Mouse (Mus musculus) neural tube, embryonic 13.5 days (tissue): ENCODE data around the gene Gngt2. TPM values are rescaled to one million over a fixed set of nuclear protein-coding genes. Genes with fewer than 3 reads are reported as not detected.

Source experiments
- ATAC-seq: fragments of 200-750 bp; cut with Nextera tagmentation; 2 replicates; pipeline ENCODE4 v1.8.0; 2017; ENCODE audit warnings: low read depth, mild to moderate bottlenecking, moderate TSS enrichment, moderate library complexity
- H3K27ac ChIP-seq: fragments of 300-500 bp; sonication (generic); replicated peaks from 2 replicates; pipeline ENCODE4 v1.5.1; 2015; ENCODE audit warnings: moderate library complexity, mild to moderate bottlenecking, inconsistent platforms
- H3K27me3 ChIP-seq: fragments of 300-500 bp; sonication (generic); 2 replicates; pipeline ENCODE4 v1.6.1; 2015; ENCODE audit warnings: mild to moderate bottlenecking, inconsistent platforms
- H3K36me3 ChIP-seq: fragments of 300-500 bp; sonication (generic); 2 replicates; pipeline ENCODE4 v1.6.1; 2015; ENCODE audit warnings: mild to moderate bottlenecking, inconsistent platforms
- H3K4me1 ChIP-seq: fragments of 300-500 bp; sonication (generic); replicated peaks from 2 replicates; pipeline ENCODE4 v1.6.1; 2015; ENCODE audit warnings: inconsistent platforms
- H3K4me2 ChIP-seq: fragments of 300-500 bp; sonication (generic); 2 replicates; pipeline ENCODE4 v1.6.1; 2015; ENCODE audit warnings: inconsistent platforms, mild to moderate bottlenecking, moderate library complexity
- H3K4me3 ChIP-seq: fragments of 300-500 bp; sonication (generic); 2 replicates; pipeline ENCODE4 v1.5.1; 2015; ENCODE audit warnings: mild to moderate bottlenecking, inconsistent platforms
- H3K9ac ChIP-seq: fragments of 300-500 bp; sonication (generic); 2 replicates; pipeline ENCODE4 v1.6.1; 2015; ENCODE audit warnings: moderate library complexity, mild to moderate bottlenecking, inconsistent platforms
- H3K9me3 ChIP-seq: fragments of 300-500 bp; sonication (generic); 2 replicates; pipeline ENCODE4 v1.6.1; 2016; ENCODE audit warnings: inconsistent platforms
- WGBS: fragments of 180-500 bp; shearing (Covaris S2); methylation state at CpG from one replicate; pipeline ENCODE4 v1.1.7; 2015; 5-methylcytosine and 5-hydroxymethylcytosine counted together
- polyA plus RNA-seq: library from polyadenylated mRNA; unstranded; fragments of >200 nt; fragmentation: Nextera tagmentation; extraction: Ambion mirVana; gene quantifications from 2 replicates; pipeline ENCODE4 v1.2.1, GENCODE M21; 2015

Gngt2 gene
- polyA plus RNA-seq, 1 experiment from 2014 or later, result 4.6 TPM

DNA sequence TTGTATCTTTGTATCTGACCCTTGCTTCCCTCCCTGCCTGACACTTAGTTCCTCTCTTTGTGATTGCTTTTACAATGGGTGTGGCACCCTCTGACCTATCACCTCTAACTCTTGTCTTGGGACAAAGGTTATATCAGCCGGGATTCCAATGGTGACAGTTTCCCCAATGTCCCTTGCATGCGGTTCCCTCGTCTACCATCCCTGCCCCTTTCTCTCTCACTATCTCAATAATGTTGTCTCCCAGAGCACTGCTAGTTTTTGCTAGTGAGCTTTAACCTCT is 9.9 kb upstream of the Gngt2 start:
- H3K27ac ChIP-seq, result no peak overlapping the region
- H3K4me1 ChIP-seq, result peaks cover 33% of the 10 kb centered on the region
- no peak overlapping the region for H3K4me2 ChIP-seq
- peaks cover 88% of the 10 kb centered on the region for H3K27me3 ChIP-seq
- no peak for ATAC-seq
- H3K9me3 ChIP-seq, result no peaks in the 10 kb centered on the region
- H3K9ac ChIP-seq, result no peak overlapping the region
- H3K36me3 ChIP-seq, result no peaks in the 10 kb centered on the region
- H3K4me3 ChIP-seq, result no peak overlapping the region
- WGBS, result 17% methylated on average over 3 of the region's 3 CpGs

DNA sequence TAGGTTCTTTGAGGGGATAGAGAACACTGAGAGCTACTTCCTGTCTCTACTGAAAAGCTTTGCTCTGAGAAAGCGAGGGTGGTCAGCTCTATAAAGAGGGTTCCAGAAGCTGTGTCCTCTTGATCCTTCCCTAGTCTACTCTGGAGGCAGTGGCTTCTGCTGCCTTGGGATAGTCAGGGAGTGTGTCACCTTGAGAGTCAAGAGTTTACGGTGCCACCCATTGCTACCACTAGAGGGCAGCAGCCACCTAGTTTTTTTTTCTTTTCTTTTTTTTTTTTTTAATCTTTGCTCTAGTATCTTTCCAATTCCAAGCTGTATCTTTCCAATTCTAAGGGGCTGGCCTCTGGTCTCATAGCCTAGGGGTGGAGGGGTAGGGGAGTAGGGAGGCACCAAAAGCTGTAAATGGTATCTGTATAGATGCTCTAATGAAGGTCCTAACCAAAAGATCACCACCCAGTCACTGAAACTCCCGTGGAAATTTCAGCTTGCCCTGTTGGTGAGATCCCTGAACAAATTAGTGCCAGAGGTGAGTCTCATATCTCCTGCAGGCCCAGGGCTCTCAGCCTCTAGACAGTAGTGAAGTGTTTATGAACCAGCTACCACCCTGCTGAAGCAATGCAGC is 9.4 kb upstream of the Gngt2 start:
- peaks cover 33% of the 10 kb centered on the region for H3K4me1 ChIP-seq
- 21% methylated on average over 3 of the region's 3 CpGs for WGBS

DNA sequence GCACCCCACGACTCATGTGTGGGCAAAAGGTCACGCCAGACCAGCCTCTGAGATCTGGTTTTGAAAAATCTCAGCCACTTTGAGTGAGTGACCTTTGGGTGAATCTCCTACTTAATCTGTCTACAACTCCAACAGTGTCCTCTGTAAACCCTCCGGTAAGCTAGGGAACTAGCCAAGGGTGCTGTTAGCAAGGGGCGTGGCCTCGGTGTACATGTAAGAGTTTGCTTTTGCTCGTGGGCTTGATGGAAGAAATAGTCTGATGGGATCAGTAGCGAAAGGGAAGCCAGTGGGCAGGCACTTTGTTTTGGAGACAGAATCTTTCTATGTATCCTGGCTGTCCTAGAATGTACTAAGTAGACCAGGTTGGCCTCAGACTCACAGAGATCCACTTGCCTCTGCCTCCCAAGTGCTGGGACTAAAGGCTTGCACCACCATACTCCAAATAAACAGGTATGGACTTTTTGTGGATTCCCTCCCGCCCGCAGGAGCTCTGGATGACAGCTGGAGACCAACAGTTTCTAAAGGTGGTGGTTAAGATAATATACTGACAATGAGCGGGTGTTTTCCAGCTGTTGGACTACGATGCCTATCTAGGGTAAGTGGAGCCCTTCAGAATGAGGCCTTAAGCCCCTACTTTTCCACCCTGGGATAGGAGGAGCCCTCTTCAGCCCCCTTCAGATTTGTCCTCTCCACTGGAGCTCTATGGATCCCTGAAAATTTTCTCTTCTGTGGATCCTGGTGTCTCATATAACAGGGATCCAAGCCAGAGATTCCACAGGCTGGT is 8.6 kb upstream of the Gngt2 start:
- Histone ChIP-seq H3K9me3 (no peaks in the 10 kb centered on the region), H3K27me3 (peaks cover 91% of the 10 kb centered on the region), H3K4me1 (peaks cover 36% of the 10 kb centered on the region), H3K4me2 (no peak overlapping the region), H3K27ac (no peak overlapping the region), H3K9ac (no peak overlapping the region), H3K36me3 (no peaks in the 10 kb centered on the region), H3K4me3 (no peak overlapping the region)
- no peak for ATAC-seq
- 79% methylated on average over 11 of the region's 11 CpGs for WGBS

More for the DNA sequence above, 9.4 kb upstream of the Gngt2 start:
- H3K4me2 ChIP-seq, result no peak overlapping the region
- H3K9ac ChIP-seq, result no peak overlapping the region
- H3K36me3 ChIP-seq, result no peaks in the 10 kb centered on the region
- no peak for ATAC-seq
- H3K9me3 ChIP-seq, result no peaks in the 10 kb centered on the region
- no peak overlapping the region for H3K4me3 ChIP-seq
- H3K27me3 ChIP-seq, result peaks cover 91% of the 10 kb centered on the region
- no peak overlapping the region for H3K27ac ChIP-seq

DNA sequence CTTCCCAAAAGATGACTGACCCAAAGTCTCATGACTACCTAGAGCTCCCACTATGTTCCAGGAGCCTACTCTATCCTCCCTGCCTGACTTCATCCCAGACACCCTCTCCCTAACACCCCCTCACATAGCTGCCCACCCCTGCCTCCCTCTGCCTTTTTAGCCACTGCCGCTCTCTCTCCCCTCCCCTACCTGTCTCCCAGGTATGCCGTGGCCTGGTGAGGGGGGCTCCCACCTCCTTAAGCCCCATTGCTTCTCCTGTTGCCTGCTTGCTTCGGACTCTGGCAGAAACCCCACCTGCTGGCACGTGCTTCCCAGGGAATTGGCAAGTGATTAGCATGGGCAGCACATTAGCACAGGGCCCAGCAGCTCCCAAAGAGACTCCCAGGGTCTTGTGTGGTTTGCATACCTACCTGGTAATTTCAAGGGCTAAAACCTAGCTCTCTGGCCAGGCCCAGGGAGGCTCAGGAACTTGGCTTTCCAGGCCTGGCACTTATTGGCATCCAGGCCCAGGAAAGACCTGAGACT is 7.4 kb upstream of the Gngt2 start:
- no peak overlapping the region for H3K27ac ChIP-seq
- H3K4me1 ChIP-seq, result peaks cover 42% of the 10 kb centered on the region
- no peaks in the 10 kb centered on the region for H3K9me3 ChIP-seq
- H3K27me3 ChIP-seq, result peaks cover 96% of the 10 kb centered on the region
- no peak overlapping the region for H3K9ac ChIP-seq
- no peak overlapping the region for H3K4me2 ChIP-seq
- 38% methylated on average over 4 of the region's 4 CpGs for WGBS
- no peak for ATAC-seq
- no peaks in the 10 kb centered on the region for H3K36me3 ChIP-seq
- H3K4me3 ChIP-seq, result no peak overlapping the region

DNA sequence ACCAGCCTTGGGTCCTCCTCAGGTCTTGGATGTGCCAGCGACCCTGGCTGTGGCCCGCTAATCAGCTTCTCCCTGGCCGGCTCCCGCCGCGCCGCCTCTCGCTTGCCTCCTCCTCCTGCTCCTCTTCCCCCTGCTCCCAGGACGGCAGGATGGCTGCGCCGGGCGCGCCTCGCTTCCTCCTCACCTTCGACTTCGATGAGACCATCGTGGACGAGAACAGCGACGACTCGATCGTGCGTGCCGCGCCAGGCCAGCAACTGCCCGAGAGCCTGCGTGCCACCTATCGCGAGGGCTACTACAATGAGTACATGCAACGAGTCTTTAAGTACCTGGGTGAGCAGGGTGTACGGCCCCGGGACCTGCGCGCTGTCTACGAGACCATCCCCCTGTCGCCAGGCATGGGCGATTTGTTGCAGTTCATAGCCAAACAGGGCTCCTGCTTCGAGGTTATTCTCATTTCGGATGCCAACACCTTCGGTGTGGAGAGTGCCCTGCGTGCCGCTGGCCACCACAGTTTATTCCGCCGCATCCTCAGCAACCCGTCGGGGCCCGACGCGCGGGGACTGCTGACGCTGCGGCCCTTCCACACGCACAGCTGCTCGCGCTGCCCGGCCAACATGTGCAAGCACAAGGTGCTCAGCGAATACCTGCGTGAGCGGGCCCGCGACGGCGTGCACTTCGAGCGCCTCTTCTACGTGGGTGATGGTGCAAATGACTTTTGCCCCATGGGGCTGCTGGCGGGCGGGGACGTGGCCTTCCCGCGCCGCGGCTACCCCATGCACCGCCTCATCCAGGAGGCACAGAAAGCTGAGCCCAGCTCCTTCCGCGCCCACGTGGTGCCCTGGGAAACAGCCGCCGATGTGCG is 6.4 kb upstream of the Gngt2 start:
- Histone ChIP-seq H3K9ac (peak overlapping the region; percentile 34; the same call in 1 of the 2 replicates), H3K4me2 (peak overlapping the region; percentile 51), H3K9me3 (no peaks in the 10 kb centered on the region), H3K36me3 (no peaks in the 10 kb centered on the region), H3K4me1 (peaks cover 37% of the 10 kb centered on the region), H3K27ac (no peak overlapping the region), H3K27me3 (peaks cover 96% of the 10 kb centered on the region), H3K4me3 (peak overlapping the region; percentile 25)
- 2% methylated on average over 80 of the region's 80 CpGs for WGBS
- no peak for ATAC-seq

DNA sequence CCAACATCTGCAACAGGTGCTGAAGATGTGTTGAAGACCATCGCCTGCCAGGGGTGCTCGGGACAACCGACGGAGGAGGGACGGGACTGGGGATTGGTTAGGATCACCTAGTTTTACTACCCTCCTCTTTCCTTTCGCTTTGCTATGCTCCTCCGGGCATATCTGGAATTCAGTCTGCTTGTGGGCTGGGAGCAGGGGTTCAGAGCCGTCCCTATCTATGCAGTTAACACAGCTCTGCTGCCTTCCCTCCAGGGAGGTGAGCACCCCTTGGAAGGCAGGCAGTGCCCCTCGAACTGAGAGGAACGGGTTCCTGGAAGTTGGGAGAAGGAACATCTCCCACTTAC is 5.8 kb upstream of the Gngt2 start:
- no peaks in the 10 kb centered on the region for H3K36me3 ChIP-seq
- peak overlapping the region; percentile 25 for H3K4me3 ChIP-seq
- 4% methylated on average over 10 of the region's 10 CpGs for WGBS
- peaks cover 38% of the 10 kb centered on the region for H3K4me1 ChIP-seq
- peak overlapping the region; percentile 51 for H3K4me2 ChIP-seq
- no peaks in the 10 kb centered on the region for H3K9me3 ChIP-seq
- H3K27me3 ChIP-seq, result peaks cover 99% of the 10 kb centered on the region
- ATAC-seq, result no peak
- no peak overlapping the region for H3K9ac ChIP-seq
- no peak overlapping the region for H3K27ac ChIP-seq

DNA sequence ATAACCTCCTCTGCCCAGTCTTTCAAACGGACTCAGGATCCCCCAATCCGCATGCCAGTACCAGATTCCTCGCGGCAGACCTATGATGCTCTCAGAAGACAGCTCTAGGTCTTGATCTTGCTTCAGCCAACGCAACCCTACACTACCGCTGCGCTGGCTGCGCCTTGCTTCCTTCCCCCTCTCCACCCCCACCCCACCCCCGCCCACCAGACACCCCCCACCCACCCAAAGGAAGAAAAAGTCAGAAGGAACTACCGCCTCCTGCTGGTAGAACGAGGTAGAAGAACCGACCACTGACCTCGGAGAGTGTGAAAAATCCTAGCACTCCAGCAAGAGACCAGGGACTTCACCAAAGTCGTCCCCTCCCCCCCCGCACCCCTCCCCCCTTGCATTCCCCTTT is 5.4 kb upstream of the Gngt2 start:
- no peak for ATAC-seq
- H3K36me3 ChIP-seq, result no peaks in the 10 kb centered on the region
- H3K9ac ChIP-seq, result no peak overlapping the region
- peak overlapping the region; percentile 51; the same call in 1 of the 2 replicates for H3K4me2 ChIP-seq
- no peak overlapping the region for H3K27ac ChIP-seq
- peaks cover 42% of the 10 kb centered on the region for H3K4me1 ChIP-seq
- H3K4me3 ChIP-seq, result no peak overlapping the region
- H3K9me3 ChIP-seq, result no peaks in the 10 kb centered on the region
- WGBS, result under 1% methylated on average over 15 of the region's 15 CpGs
- peaks cover 99% of the 10 kb centered on the region for H3K27me3 ChIP-seq

DNA sequence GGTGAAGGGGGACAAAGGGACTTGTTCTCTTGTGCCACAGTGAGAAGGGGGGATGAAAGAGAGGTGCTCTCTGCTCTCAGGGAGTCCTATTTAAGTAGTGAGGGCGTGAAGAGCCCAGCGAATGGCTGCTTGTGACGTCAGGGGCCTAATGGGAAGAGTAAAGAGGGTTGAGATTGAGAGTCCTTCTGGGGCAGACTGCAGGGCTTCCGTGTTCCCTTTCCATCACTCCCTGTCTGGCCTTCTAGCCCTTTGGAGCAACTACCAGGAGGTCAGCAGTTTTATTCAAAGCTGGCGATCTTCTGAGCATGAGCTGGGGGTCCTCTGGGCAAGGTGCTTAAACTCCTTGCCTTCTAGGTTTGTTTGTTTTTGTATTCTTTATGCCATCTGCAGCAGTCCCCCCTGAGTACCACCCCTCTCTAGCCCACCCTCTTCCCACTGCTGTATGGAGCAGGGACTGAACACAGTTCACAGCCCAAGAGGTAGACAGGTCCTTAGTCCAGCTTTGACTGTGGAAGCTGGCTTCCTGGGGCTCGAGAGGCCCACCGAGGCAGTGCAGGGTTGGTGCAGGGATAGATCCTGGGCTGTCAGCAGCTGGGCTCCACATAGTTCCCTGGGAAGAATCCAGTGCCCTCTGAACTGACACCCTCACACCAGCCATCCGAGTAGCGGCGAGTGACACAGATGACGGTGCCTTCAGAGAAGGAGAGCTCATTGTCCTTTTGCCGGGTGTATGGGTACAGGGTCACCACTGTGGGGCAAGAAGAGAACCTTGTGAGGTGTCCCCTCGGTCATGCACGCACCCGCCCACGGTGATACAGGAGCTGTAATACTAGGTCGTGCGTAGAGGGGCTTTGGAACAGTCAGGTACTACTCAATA is 4.6 kb upstream of the Gngt2 start:
- no peaks in the 10 kb centered on the region for H3K36me3 ChIP-seq
- WGBS, result 34% methylated on average over 18 of the region's 18 CpGs
- H3K4me1 ChIP-seq, result peaks cover 49% of the 10 kb centered on the region
- peaks cover 99% of the 10 kb centered on the region for H3K27me3 ChIP-seq
- no peaks in the 10 kb centered on the region for H3K9me3 ChIP-seq
- H3K27ac ChIP-seq, result no peak overlapping the region
- ATAC-seq, result no peak
- H3K4me3 ChIP-seq, result no peak overlapping the region
- H3K9ac ChIP-seq, result no peak overlapping the region
- H3K4me2 ChIP-seq, result no peak overlapping the region

DNA sequence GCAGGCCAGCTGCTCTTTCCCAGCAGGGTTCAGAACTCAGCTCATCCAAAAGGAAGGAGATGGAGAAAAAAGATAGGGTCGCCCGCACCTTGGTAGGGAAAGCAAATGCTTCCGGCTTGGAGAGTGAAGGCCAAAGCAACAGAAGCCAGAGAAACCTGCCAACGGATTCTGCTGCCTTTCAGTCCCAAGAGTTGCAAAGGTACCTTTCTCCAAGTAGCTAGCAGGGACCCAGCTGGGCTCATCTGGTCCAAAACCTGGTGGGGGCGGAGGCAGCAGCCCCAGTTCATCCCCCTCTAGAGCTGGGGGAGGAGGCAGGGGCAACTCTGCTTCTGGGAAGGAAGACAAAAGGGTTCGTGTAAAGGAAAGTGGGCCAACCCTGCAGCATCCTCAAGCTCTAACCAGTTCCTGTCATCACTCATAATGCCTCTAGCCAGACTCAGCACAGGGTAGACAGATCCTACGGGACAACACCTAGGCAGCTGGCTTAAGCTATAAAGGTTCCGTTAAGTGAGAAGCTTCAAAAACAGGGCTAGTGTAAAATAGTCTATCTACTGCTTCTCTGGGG is 3.9 kb upstream of the Gngt2 start:
- no peak overlapping the region for H3K27ac ChIP-seq
- no peak overlapping the region for H3K4me3 ChIP-seq
- WGBS, result 30% methylated on average over 8 of the region's 8 CpGs
- H3K4me2 ChIP-seq, result no peak overlapping the region
- ATAC-seq, result no peak
- H3K4me1 ChIP-seq, result peaks cover 50% of the 10 kb centered on the region
- H3K36me3 ChIP-seq, result no peaks in the 10 kb centered on the region
- H3K9me3 ChIP-seq, result no peaks in the 10 kb centered on the region
- H3K9ac ChIP-seq, result no peak overlapping the region
- H3K27me3 ChIP-seq, result peaks cover 99% of the 10 kb centered on the region

DNA sequence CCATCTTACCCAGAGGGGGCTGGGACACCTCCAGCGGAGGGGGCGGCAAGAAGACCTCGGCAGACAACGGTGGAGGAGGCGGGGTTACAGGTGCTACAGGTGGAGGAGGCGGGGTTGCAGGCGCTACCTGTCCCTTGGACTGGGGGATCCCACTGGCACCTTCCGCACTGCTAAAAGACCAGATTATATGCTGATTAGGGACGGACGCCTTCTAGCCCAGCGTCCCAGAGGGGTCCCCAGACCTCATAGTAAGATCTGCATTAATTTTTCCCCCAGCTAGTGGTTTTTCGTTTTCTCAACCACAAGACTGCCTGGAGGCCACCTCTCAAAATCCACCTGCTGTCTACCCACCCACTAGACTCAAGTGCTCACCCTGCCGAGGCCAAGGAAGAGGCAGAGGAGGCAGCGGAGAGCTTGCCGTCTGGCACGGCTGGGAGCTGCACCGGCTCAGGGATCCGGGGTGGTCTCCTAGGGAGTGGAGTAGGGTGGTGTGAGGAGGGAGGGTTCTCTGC is 3.3 kb upstream of the Gngt2 start:
- peaks cover 50% of the 10 kb centered on the region for H3K4me1 ChIP-seq
- H3K4me2 ChIP-seq, result no peak overlapping the region
- H3K27me3 ChIP-seq, result peaks cover 97% of the 10 kb centered on the region
- no peak overlapping the region for H3K27ac ChIP-seq
- H3K9me3 ChIP-seq, result no peaks in the 10 kb centered on the region
- H3K4me3 ChIP-seq, result no peak overlapping the region
- H3K9ac ChIP-seq, result no peak overlapping the region
- no peak for ATAC-seq
- WGBS, result 8% methylated on average over 18 of the region's 18 CpGs
- no peaks in the 10 kb centered on the region for H3K36me3 ChIP-seq

DNA sequence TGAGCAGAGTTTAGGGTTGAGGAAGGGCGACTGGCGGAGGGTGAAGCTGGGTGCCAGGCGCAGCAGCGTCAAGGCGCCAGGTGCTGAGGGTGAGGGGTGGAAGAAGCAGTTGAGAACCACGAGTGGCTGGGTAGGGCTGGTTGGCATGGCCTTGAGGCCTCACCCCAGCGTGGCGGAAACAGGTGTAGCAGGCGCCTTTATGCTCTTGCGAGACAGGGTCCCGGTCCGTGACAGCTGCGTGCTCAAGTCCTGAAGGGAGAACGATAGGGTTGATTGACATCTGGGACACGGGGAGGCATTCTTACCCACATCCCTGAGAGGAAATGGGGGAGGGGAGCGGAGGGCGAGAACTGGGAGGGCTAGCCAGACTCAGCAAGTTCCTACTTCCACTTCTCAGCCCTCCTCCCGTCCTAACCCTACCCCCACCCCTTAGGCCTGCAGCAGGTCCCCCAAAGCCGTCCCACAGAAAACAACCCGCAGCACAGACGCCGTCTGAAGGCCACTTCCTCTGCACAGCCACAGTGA is 2.8 kb upstream of the Gngt2 start:
- H3K4me2 ChIP-seq, result no peak overlapping the region
- H3K9me3 ChIP-seq, result no peaks in the 10 kb centered on the region
- no peak for ATAC-seq
- H3K36me3 ChIP-seq, result no peaks in the 10 kb centered on the region
- no peak overlapping the region for H3K27ac ChIP-seq
- 5% methylated on average over 22 of the region's 22 CpGs for WGBS
- peaks cover 92% of the 10 kb centered on the region for H3K27me3 ChIP-seq
- peaks cover 50% of the 10 kb centered on the region for H3K4me1 ChIP-seq
- no peak overlapping the region for H3K9ac ChIP-seq
- no peak overlapping the region for H3K4me3 ChIP-seq
